Mouse (Mus musculus): ENCODE data around the gene Elf2. TPM values are rescaled to one million over a fixed set of nuclear protein-coding genes. Genes with fewer than 3 reads are reported as not detected.

The Elf2 gene
- 53.6 and 54.8 TPM in 2 replicates for polyA plus RNA-seq (2015; fragmentation: Nextera tagmentation; extraction: Ambion mirVana)

- Histone ChIP-seq H3K4me2 (replicated peaks) (peak within 1 kb of the TSS; percentile 55), H3K9ac (replicated peaks) (peak within 1 kb of the TSS; percentile 94), H3K4me3 (peak within 1 kb of the TSS; percentile 91), H3K4me1 (peaks cover 17% of the 10 kb centered on the region), H3K27ac (replicated peaks) (peak within 1 kb of the TSS; percentile 100), H3K36me3 (no peaks in the 10 kb centered on the region), H3K9me3 (no peaks in the 10 kb centered on the region), H3K27me3 (no peaks in the 10 kb centered on the region)
- WGBS: under 1% methylated on average over 68 of the region's 87 CpGs
- ATAC-seq (replicated peaks): peak; percentile 84
Observed at GRCm38 (mm10) chr3:51340552-51341267, at the start of gene Elf2. Gene Elf2 (minus strand): TSS chr3:51340663.

DNA sequence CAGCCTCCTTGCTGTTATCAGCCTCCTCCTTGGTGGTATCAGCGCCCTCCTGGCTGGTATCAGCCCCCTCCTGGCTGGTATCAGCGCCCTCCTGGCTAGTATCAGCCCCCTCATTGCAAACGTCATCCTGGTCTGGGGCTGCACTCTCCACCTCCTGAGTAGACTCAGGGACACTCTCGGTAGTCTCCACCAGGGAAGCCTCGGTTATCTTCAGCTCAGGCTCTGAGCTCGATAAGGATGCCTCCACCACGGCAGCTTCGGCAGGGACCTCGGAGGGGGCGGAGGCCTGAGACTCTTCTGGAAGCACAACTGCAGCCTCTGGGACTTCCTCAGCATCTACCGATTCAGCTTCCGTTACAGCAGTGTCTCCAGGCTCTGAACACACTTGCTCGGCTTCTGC lies 48.4 kb upstream of the Elf2 start:
- Histone ChIP-seq H3K9me3 (no peaks in the 10 kb centered on the region), H3K4me1 (0 out of 2 replicates have a peak, but pooled peaks cover 5% of the 10 kb centered on the region), H3K27ac (replicated peaks) (no peak overlapping the region), H3K4me3 (no peak overlapping the region), H3K9ac (replicated peaks) (no peak overlapping the region), H3K27me3 (0 out of 2 replicates have a peak, but pooled peaks cover 3% of the 10 kb centered on the region), H3K36me3 (no peaks in the 10 kb centered on the region), H3K4me2 (replicated peaks) (peak overlapping the region; percentile 24)
- 10% methylated on average over 13 of the region's 13 CpGs for WGBS
- ATAC-seq (replicated peaks): no peak

- Histone ChIP-seq H3K27ac (replicated peaks) (no peak overlapping the region), H3K4me2 (replicated peaks) (no peak overlapping the region), H3K4me3 (no peak overlapping the region), H3K4me1 (0 out of 2 replicates have a peak, but pooled peaks cover 5% of the 10 kb centered on the region), H3K9ac (replicated peaks) (no peak overlapping the region), H3K9me3 (no peaks in the 10 kb centered on the region), H3K27me3 (0 out of 2 replicates have a peak, but pooled peaks cover 3% of the 10 kb centered on the region), H3K36me3 (no peaks in the 10 kb centered on the region)
- ATAC-seq (replicated peaks): no peak
- WGBS: 49% methylated on average over 8 of the region's 8 CpGs
Observed at GRCm38 (mm10) chr3:51387868-51388381, 47.5 kb upstream of the Elf2 start.

- no peak overlapping the region for H3K4me2 ChIP-seq (replicated peaks)
Observed at GRCm38 (mm10) chr3:51387134-51387451, 46.6 kb upstream of the Elf2 start.

DNA sequence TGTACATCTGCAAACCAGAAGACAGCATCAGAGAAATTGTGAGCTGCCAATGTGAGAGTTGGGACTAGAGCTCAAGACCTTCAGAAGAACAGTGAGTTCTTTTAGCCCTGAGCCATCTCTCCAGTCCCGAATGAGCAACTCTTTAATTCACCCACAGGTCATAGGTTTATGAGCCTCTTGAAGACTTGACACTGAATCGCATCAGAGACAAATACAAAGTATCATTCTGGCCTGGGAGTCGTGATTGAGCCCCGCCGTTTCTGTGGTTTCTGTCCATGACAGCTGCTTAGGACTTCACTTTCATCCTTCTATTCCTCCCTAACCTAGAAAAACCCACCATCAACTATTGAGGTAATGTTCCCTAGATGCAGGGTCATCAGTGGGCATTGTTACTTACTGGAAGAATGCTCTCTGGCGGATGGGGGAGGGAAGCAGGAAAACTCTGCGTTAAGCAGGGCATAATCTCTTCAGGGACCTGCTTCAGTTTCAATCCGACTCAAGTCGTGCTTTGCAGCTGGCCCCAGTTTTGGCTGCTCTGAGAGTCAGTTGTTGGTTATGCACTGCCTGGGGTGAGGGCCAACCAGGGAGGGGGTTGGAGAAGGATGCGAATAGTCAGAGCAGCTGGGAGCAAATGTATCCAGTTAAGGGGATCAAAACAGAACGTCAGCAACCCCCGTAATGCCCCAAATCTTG lies 46.1 kb upstream of the Elf2 start:
- Histone ChIP-seq H3K9ac (replicated peaks) (no peak overlapping the region), H3K27ac (replicated peaks) (no peak overlapping the region), H3K27me3 (0 out of 2 replicates have a peak, but pooled peaks cover 3% of the 10 kb centered on the region), H3K36me3 (no peaks in the 10 kb centered on the region), H3K4me3 (no peak overlapping the region), H3K4me1 (0 out of 2 replicates have a peak, but pooled peaks cover 5% of the 10 kb centered on the region), H3K9me3 (no peaks in the 10 kb centered on the region), H3K4me2 (replicated peaks) (no peak overlapping the region)
- 50% methylated on average over 12 of the region's 12 CpGs for WGBS
- no peak for ATAC-seq (replicated peaks)

More at GRCm38 (mm10) chr3:51387134-51387451, 46.6 kb upstream of the Elf2 start:
- 90% methylated on average over 3 of the region's 3 CpGs for WGBS
- Histone ChIP-seq H3K4me1 (0 out of 2 replicates have a peak, but pooled peaks cover 5% of the 10 kb centered on the region), H3K4me3 (no peak overlapping the region), H3K9ac (replicated peaks) (no peak overlapping the region), H3K36me3 (no peaks in the 10 kb centered on the region), H3K27ac (replicated peaks) (no peak overlapping the region), H3K27me3 (0 out of 2 replicates have a peak, but pooled peaks cover 3% of the 10 kb centered on the region), H3K9me3 (no peaks in the 10 kb centered on the region)
- ATAC-seq (replicated peaks): no peak

DNA sequence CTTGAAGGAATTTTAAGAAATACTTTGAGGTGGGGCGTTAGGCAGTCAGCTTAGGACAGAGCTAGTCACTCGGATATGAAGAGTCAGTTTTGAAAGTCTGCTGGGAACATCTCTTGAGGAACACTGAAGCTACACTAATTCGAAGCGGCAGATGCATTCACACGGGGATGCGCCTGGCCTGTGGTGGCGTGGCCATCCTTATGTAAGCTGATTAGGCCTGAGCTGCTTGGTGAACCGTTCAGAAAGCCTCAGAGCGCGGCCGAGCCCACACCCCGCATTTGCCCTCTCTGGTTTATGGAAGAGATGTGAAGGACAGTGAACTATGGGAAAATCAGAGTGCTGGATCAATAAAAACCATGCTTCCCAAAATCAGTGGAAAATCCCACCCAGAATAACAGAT lies 42.9 kb upstream of the Elf2 start:
- no peak for ATAC-seq (replicated peaks)
- Histone ChIP-seq H3K4me1 (no peaks in the 10 kb centered on the region), H3K27me3 (no peaks in the 10 kb centered on the region), H3K4me2 (replicated peaks) (no peak overlapping the region), H3K9me3 (no peaks in the 10 kb centered on the region), H3K9ac (replicated peaks) (no peak overlapping the region), H3K4me3 (no peak overlapping the region), H3K27ac (replicated peaks) (no peak overlapping the region), H3K36me3 (no peaks in the 10 kb centered on the region)
- 29% methylated on average over 12 of the region's 12 CpGs for WGBS

GRCm38 (mm10) chr3:51380660-51381014 lies 40.2 kb upstream of the Elf2 start:
- WGBS: 69% methylated on average over 4 of the region's 5 CpGs
- Histone ChIP-seq H3K9me3 (no peaks in the 10 kb centered on the region), H3K4me2 (replicated peaks) (no peak overlapping the region), H3K4me1 (peaks cover 5% of the 10 kb centered on the region; the same call in 1 of the 2 replicates), H3K27me3 (no peaks in the 10 kb centered on the region), H3K4me3 (no peak overlapping the region), H3K36me3 (no peaks in the 10 kb centered on the region), H3K27ac (replicated peaks) (no peak overlapping the region), H3K9ac (replicated peaks) (no peak overlapping the region)
- no peak for ATAC-seq (replicated peaks)

DNA sequence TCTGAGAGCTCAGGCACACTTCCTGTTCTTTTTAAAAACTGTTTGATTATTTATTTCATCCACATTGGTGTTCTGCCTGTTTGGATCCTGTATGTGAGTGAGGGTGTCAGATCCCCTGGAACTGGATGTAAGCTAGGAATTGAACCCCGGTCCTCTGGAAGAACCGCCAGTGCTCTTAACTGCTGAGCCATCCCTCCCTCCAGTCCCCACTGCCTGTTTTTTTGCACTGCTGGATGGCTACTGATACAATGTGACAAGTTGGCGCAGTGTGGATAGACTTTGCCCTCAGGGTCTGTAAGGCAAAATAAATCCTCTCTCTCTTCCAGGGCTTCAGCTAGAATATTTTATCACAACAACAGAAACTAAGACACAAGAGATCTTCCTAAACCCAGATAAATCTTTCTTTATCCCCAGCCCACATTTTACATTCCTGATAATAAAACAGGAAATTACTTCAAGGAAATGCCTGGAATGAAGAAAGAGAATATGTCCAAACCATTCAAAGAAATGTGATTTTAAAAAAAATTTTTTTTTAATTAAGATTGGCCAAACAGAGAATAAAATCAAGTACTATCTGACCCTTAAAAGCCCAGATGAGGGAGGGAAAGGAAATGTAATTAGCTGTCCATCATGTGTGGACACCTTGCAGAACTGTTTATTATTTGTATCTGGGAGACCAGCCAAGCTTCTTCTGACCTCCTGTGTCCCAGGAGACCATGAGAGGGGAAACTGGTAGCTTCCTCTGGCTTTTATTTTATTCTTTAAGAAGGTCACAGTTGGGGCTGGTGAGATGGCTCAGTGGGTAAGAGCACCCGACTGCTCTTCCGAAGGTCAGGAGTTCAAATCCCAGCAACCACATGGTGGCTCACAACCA lies 39.6 kb upstream of the Elf2 start:
- H3K9ac ChIP-seq (replicated peaks): no peak overlapping the region
- H3K27me3 ChIP-seq: no peaks in the 10 kb centered on the region
- H3K4me1 ChIP-seq: peaks cover 5% of the 10 kb centered on the region; the same call in 1 of the 2 replicates
- H3K27ac ChIP-seq (replicated peaks): no peak overlapping the region
- H3K4me2 ChIP-seq (replicated peaks): no peak overlapping the region
- ATAC-seq (replicated peaks): no peak
- H3K4me3 ChIP-seq: no peak overlapping the region
- no peaks in the 10 kb centered on the region for H3K36me3 ChIP-seq
- no peaks in the 10 kb centered on the region for H3K9me3 ChIP-seq
- 88% methylated on average over 5 of the region's 5 CpGs for WGBS

GRCm38 (mm10) chr3:51378665-51378946 lies 38.1 kb upstream of the Elf2 start:
- H3K9me3 ChIP-seq: no peaks in the 10 kb centered on the region
- ATAC-seq (replicated peaks): no peak
- H3K4me2 ChIP-seq (replicated peaks): no peak overlapping the region
- peaks cover 5% of the 10 kb centered on the region; the same call in 1 of the 2 replicates for H3K4me1 ChIP-seq
- H3K27ac ChIP-seq (replicated peaks): no peak overlapping the region
- 91% methylated on average over 3 of the region's 3 CpGs for WGBS
- no peaks in the 10 kb centered on the region for H3K36me3 ChIP-seq
- no peak overlapping the region for H3K9ac ChIP-seq (replicated peaks)
- H3K4me3 ChIP-seq: no peak overlapping the region
- no peaks in the 10 kb centered on the region for H3K27me3 ChIP-seq

- Histone ChIP-seq H3K4me3 (peak overlapping the region; percentile 12; the same call in 1 of the 2 replicates), H3K9me3 (no peaks in the 10 kb centered on the region), H3K27ac (replicated peaks) (no peak overlapping the region), H3K27me3 (no peaks in the 10 kb centered on the region), H3K4me2 (replicated peaks) (peak overlapping the region; percentile 23), H3K36me3 (no peaks in the 10 kb centered on the region), H3K4me1 (peaks cover 5% of the 10 kb centered on the region; the same call in 1 of the 2 replicates), H3K9ac (replicated peaks) (no peak overlapping the region)
- 46% methylated on average over 31 of the region's 31 CpGs for WGBS
- ATAC-seq (replicated peaks): no peak
Observed at GRCm38 (mm10) chr3:51377878-51378664, 37.6 kb upstream of the Elf2 start.
